Comparison of ENCODE assay signal across 21 mouse cellular contexts in the genomic region with DNA sequence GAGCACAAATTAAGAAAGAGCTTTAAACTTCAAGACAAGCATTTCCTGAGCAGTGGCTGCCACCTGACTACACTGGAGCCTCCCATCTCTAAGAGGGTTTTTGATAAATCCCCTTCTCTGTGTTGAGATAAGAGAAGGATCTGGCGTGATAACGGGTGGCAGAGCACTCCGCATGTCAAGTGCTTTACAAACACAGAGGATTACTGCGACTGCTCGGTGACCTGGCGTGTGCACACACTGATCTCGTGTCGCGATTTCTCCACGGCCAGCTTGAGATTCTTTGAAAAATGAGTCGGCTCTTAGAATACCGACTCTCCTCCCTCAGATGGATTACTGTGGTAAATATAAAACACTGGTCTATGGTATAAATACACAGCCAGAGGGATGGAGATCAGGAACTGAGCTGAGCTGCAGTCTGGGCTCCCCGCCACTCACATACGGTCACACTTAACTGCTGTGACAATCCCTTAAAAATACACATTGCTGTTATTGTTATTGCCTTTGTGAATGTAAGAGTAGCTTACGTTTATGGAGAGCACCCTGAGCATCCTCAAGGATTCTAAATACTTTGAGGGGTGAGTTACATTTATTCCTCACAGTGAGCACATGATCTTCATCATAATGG.
A peak's percentile ranks its signal among the peaks of the same experiment; 100 is the strongest.
DNase-seq lines count a peak whose midpoint lies in the region; ATAC-seq lines count a peak whose summit lies in the region.
"Had no signal": no experiment of that assay in that cellular context is flagged by ENCODE, and none has a peak within 500 bp of the region (broad histone marks: within the 10 kb centered on the region; RNA-seq: fewer than 3 reads in every experiment).

No protein-coding gene starts in this region.

- no peak overlapping the region for H3K9ac ChIP-seq in midbrain, embryonic 11.5 days (ENCODE audit: low read length)
- no peak overlapping the region for H3K9ac ChIP-seq in midbrain, embryonic 15.5 days
- H3K9ac ChIP-seq: embryonic facial prominence, embryonic 15.5 days; forebrain, embryonic 15.5 days; heart, embryonic 13.5 days; hindbrain, embryonic 12.5 days; limb, embryonic 15.5 days; liver, embryonic 14.5 days; stomach, embryonic 15.5 days had no signal

- H3K9me3 ChIP-seq in midbrain, embryonic 11.5 days (ENCODE audit: control insufficient read depth, low read length), result no peaks in the 10 kb centered on the region
- no peaks in the 10 kb centered on the region; the same call in 1 of the 2 replicates for H3K9me3 ChIP-seq in midbrain, embryonic 10.5 days (replicated peaks)
- H3K9me3 ChIP-seq in midbrain, embryonic 15.5 days, result no peaks in the 10 kb centered on the region
- H3K9me3 ChIP-seq: embryonic facial prominence, embryonic 15.5 days; forebrain, embryonic 15.5 days; hindbrain, embryonic 12.5 days; limb, embryonic 15.5 days; stomach, embryonic 15.5 days had no signal

- H3K4me1 ChIP-seq in midbrain, embryonic 11.5 days (ENCODE audit: control insufficient read depth, insufficient read depth, low read length), result peaks cover 5% of the 10 kb centered on the region; the same call in 1 of the 2 replicates
- peaks cover 30% of the 10 kb centered on the region for H3K4me1 ChIP-seq in midbrain, embryonic 10.5 days
- H3K4me1 ChIP-seq in midbrain, embryonic 15.5 days, result peaks cover 15% of the 10 kb centered on the region; the same call in 1 of the 2 replicates
- H3K4me1 ChIP-seq: limb, embryonic 15.5 days; stomach, embryonic 15.5 days had no signal

- no peak for DNase-seq in frontal cortex, postnatal 25 days (ENCODE audit: low spot score in 2 of 2)
- DNase-seq in midbrain, embryonic 11.5 days (ENCODE audit: low spot score, missing footprints), result peak; percentile 83
- no peak for DNase-seq in midbrain, embryonic 10.5 days (ENCODE audit: low spot score)
- peak; percentile 15 for DNase-seq in lung, postnatal 10 days
- DNase-seq in adrenal gland, adult 18-20 months (ENCODE audit: low spot score in 2 of 2), result no peak
- DNase-seq in layer of hippocampus, postnatal 36 days, result no peak
- DNase-seq: adrenal gland, postnatal 14 days; cerebellum, adult 9-10 months; kidney, postnatal 25 days; spleen, adult 18-20 months; thymus, postnatal 25 days had no signal

- H3K4me3 ChIP-seq in midbrain, embryonic 11.5 days (ENCODE audit: low read depth, low read length), result no peak overlapping the region
- H3K4me3 ChIP-seq in midbrain, embryonic 10.5 days, result no peak overlapping the region
- H3K4me3 ChIP-seq in midbrain, embryonic 15.5 days, result no peak overlapping the region
- H3K4me3 ChIP-seq: embryonic facial prominence, embryonic 15.5 days; forebrain, embryonic 15.5 days; heart, embryonic 13.5 days; hindbrain, embryonic 12.5 days; limb, embryonic 15.5 days; stomach, embryonic 15.5 days had no signal

- whole genome bisulfite sequencing in midbrain, embryonic 11.5 days, result 51% methylated on average over 15 of the region's 15 CpGs
- WGBS in midbrain, embryonic 10.5 days, result 71% methylated on average over 15 of the region's 15 CpGs
- 30% methylated on average over 15 of the region's 15 CpGs for WGBS in midbrain, embryonic 15.5 days

- ATAC-seq in frontal cortex, adult (ENCODE audit: low TSS enrichment), result peak; percentile 43; the same call in 1 of the 2 replicates
- ATAC-seq in midbrain, embryonic 11.5 days (ENCODE audit: low FRiP score), result no peak
- ATAC-seq in midbrain, embryonic 15.5 days (replicated peaks), result no peak
- ATAC-seq: forebrain, embryonic 15.5 days; intestine, postnatal 0 days had no signal

- H3K4me2 ChIP-seq in midbrain, embryonic 11.5 days, result no peak overlapping the region
- H3K4me2 ChIP-seq in midbrain, embryonic 15.5 days, result no peak overlapping the region
- H3K4me2 ChIP-seq: embryonic facial prominence, embryonic 15.5 days; forebrain, embryonic 15.5 days; heart, embryonic 13.5 days; hindbrain, embryonic 12.5 days; limb, embryonic 15.5 days; stomach, embryonic 15.5 days had no signal

- no peaks in the 10 kb centered on the region for H3K36me3 ChIP-seq in midbrain, embryonic 11.5 days (ENCODE audit: control insufficient read depth, insufficient read depth, low read length)
- no peaks in the 10 kb centered on the region for H3K36me3 ChIP-seq in midbrain, embryonic 10.5 days
- H3K36me3 ChIP-seq in midbrain, embryonic 15.5 days (replicated peaks), result no peaks in the 10 kb centered on the region
- H3K36me3 ChIP-seq: embryonic facial prominence, embryonic 15.5 days; forebrain, embryonic 15.5 days; hindbrain, embryonic 12.5 days; limb, embryonic 15.5 days; stomach, embryonic 15.5 days had no signal

- H3K27ac ChIP-seq in midbrain, embryonic 11.5 days (ENCODE audit: low read depth, low read length), result no peak overlapping the region
- H3K27ac ChIP-seq in midbrain, embryonic 10.5 days (replicated peaks), result no peak overlapping the region
- 0 out of 2 replicates have a peak overlapping the region, but pooled peaks have one; percentile 13 for H3K27ac ChIP-seq in midbrain, embryonic 15.5 days
- H3K27ac ChIP-seq: embryonic facial prominence, embryonic 15.5 days; forebrain, embryonic 15.5 days; heart, embryonic 13.5 days; hindbrain, embryonic 12.5 days; limb, embryonic 15.5 days; liver, embryonic 14.5 days; stomach, embryonic 15.5 days had no signal

- no peaks in the 10 kb centered on the region for H3K27me3 ChIP-seq in midbrain, embryonic 11.5 days (ENCODE audit: control insufficient read depth, insufficient read depth, low read length)
- H3K27me3 ChIP-seq in midbrain, embryonic 10.5 days (ENCODE audit: low read depth, poor library complexity, severe bottlenecking), result peaks cover 21% of the 10 kb centered on the region
- H3K27me3 ChIP-seq in midbrain, embryonic 15.5 days (replicated peaks), result no peaks in the 10 kb centered on the region
- H3K27me3 ChIP-seq: embryonic facial prominence, embryonic 15.5 days; forebrain, embryonic 15.5 days; limb, embryonic 15.5 days; stomach, embryonic 15.5 days had no signal

Comparison
In these comparisons a context has a peak if more than half of its experiments do, and no peak if none do; other contexts are left out.
1. DNase-seq: peak in midbrain, embryonic 11.5 days (single experiment) and lung, postnatal 10 days (single experiment); none in frontal cortex, postnatal 25 days (0 of 2), midbrain, embryonic 10.5 days (single experiment), adrenal gland, adult 18-20 months (0 of 2) and layer of hippocampus, postnatal 36 days (0 of 2).